Mouse (Mus musculus) limb, embryonic 13.5 days (tissue): Measurements from ENCODE around the gene Tmbim1. TPM values are rescaled to one million over a fixed set of nuclear protein-coding genes. Genes with fewer than 3 reads are reported as not detected.
"Not testable (repeated sequence)": the region's sequence is repeated elsewhere in the genome, so short reads cannot be mapped to it uniquely, and the experiment has no call there.

Experiments used
- ATAC-seq: fragments of 200-750 bp; cut with Nextera tagmentation; 2 replicates; pipeline ENCODE4 v1.8.0; 2017; ENCODE audit warnings: low read depth, moderate number of reproducible peaks, moderate TSS enrichment; ENCODE audit not compliant: low FRiP score
- H3K27ac ChIP-seq: fragments of 300-500 bp; sonication (generic); 2 replicates; pipeline ENCODE4 v1.5.1; 2015; ENCODE audit warnings: inconsistent platforms, mild to moderate bottlenecking, moderate library complexity
- H3K27me3 ChIP-seq: fragments of 300-500 bp; sonication (generic); 2 replicates; pipeline ENCODE4 v1.6.1; 2015; ENCODE audit warnings: mild to moderate bottlenecking, inconsistent platforms
- H3K36me3 ChIP-seq: fragments of 300-500 bp; sonication (generic); 2 replicates; pipeline ENCODE4 v1.6.1; 2015; ENCODE audit warnings: inconsistent platforms, mild to moderate bottlenecking, moderate library complexity
- H3K4me1 ChIP-seq: fragments of 300-500 bp; sonication (generic); 2 replicates; pipeline ENCODE4 v1.6.1; 2015; ENCODE audit warnings: inconsistent platforms
- H3K4me2 ChIP-seq: fragments of 300-500 bp; sonication (generic); replicated peaks from 2 replicates; pipeline ENCODE4 v1.6.1; 2015; ENCODE audit warnings: inconsistent platforms, mild to moderate bottlenecking, moderate library complexity
- H3K4me3 ChIP-seq: fragments of 300-500 bp; sonication (generic); 2 replicates; pipeline ENCODE4 v1.5.1; 2015; ENCODE audit warnings: moderate library complexity, mild to moderate bottlenecking, inconsistent platforms
- H3K9ac ChIP-seq: fragments of 300-500 bp; sonication (generic); 2 replicates; pipeline ENCODE4 v1.6.1; 2015; ENCODE audit warnings: mild to moderate bottlenecking, inconsistent platforms
- H3K9me3 ChIP-seq: fragments of 300-500 bp; sonication (generic); 2 replicates; pipeline ENCODE4 v1.6.1; 2016; ENCODE audit warnings: inconsistent platforms
- WGBS: fragments of 180-500 bp; shearing (Covaris S2); methylation state at CpG from one replicate; pipeline ENCODE4 v1.1.7; 2015; 5-methylcytosine and 5-hydroxymethylcytosine counted together
- polyA plus RNA-seq: library from polyadenylated mRNA; unstranded; fragments of >200 nt; fragmentation: Nextera tagmentation; extraction: Ambion mirVana; gene quantifications from 2 replicates; pipeline ENCODE4 v1.2.1, GENCODE M21; 2015

Gene Tmbim1
- polyA plus RNA-seq, 1 experiment from 2014 or later: 31.7 TPM

- Histone ChIP-seq H3K27me3 (no peaks in the 10 kb centered on the region), H3K4me1 (peaks cover 31% of the 10 kb centered on the region), H3K27ac (no peak overlapping the region), H3K9ac (no peak overlapping the region), H3K4me2 (no peak overlapping the region), H3K4me3 (no peak overlapping the region), H3K36me3 (peaks cover 65% of the 10 kb centered on the region), H3K9me3 (no peaks in the 10 kb centered on the region)
- WGBS: 89% methylated on average over 11 of the region's 11 CpGs
- no peak for ATAC-seq
Observed at GRCm38 (mm10) chr1:74292331-74293020, 12.9 kb downstream of the Tmbim1 start.

GRCm38 (mm10) chr1:74290141-74290540 lies 15.3 kb downstream of the Tmbim1 start:
- WGBS: 88% methylated on average over 5 of the region's 5 CpGs
- no peak for ATAC-seq
- Histone ChIP-seq H3K9me3 (no peaks in the 10 kb centered on the region), H3K4me2 (no peak overlapping the region), H3K4me3 (no peak overlapping the region), H3K36me3 (peaks cover 65% of the 10 kb centered on the region), H3K27ac (no peak overlapping the region), H3K27me3 (no peaks in the 10 kb centered on the region), H3K4me1 (peaks cover 25% of the 10 kb centered on the region), H3K9ac (0 out of 2 replicates have a peak overlapping the region, but pooled peaks have one; percentile 8)

DNA sequence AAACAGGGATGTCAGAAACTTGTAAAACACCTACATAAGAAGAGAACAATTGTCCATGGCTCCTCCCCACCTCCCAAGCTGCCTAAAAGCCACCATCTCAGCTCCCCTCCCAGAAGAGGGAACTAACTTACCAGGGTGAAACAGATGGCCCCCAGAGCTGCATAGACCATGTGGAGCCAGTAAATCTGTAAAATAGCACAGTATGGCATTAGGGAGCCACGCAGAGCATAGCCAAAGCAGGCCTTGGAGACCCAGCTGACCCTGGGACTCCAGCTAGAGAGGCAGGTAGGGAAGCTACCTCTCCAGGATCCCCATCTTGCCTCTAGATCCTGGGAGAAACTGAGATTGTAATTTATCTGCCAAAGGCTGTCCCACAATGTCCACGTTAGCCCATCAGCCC lies 15.7 kb downstream of the Tmbim1 start:
- Histone ChIP-seq H3K27me3 (no peaks in the 10 kb centered on the region), H3K4me3 (no peak overlapping the region), H3K4me1 (peaks cover 21% of the 10 kb centered on the region), H3K36me3 (peaks cover 65% of the 10 kb centered on the region), H3K27ac (no peak overlapping the region), H3K9me3 (no peaks in the 10 kb centered on the region), H3K4me2 (no peak overlapping the region), H3K9ac (0 out of 2 replicates have a peak overlapping the region, but pooled peaks have one; percentile 8)
- ATAC-seq: no peak
- WGBS: 81% methylated on average over 2 of the region's 2 CpGs

DNA sequence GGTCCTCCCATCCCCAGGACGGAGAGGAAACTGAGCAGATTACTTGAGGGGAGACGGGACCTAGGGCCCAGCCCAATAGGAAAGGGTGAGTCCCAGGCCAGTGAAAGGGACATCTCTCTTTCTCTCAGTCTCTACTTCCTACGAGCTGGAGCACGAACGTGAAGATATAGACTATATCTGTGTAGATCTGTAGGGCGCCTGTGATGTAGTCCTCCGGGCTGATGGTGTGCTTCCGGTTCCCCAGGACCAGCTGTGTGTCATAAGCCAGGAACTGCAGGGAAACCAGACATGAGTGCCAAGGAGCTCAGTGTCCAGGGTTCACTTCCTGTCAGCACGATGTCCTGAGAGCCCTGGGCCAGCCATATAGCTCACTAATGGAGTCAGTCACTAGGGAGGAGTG lies 16.2 kb downstream of the Tmbim1 start:
- no peak overlapping the region for H3K4me2 ChIP-seq
- peaks cover 64% of the 10 kb centered on the region for H3K36me3 ChIP-seq
- no peaks in the 10 kb centered on the region for H3K9me3 ChIP-seq
- no peak overlapping the region for H3K9ac ChIP-seq
- WGBS: 84% methylated on average over 9 of the region's 9 CpGs
- no peak overlapping the region for H3K4me3 ChIP-seq
- H3K4me1 ChIP-seq: peaks cover 21% of the 10 kb centered on the region
- no peaks in the 10 kb centered on the region for H3K27me3 ChIP-seq
- ATAC-seq: no peak
- H3K27ac ChIP-seq: no peak overlapping the region

- no peak overlapping the region for H3K27ac ChIP-seq
- whole genome bisulfite sequencing: 76% methylated on average over 4 of the region's 4 CpGs
- H3K27me3 ChIP-seq: no peaks in the 10 kb centered on the region
- no peak overlapping the region for H3K4me3 ChIP-seq
- no peaks in the 10 kb centered on the region for H3K9me3 ChIP-seq
- no peak for ATAC-seq
- H3K36me3 ChIP-seq: peaks cover 54% of the 10 kb centered on the region
- peak overlapping the region; percentile 31; the same call in 1 of the 2 replicates for H3K9ac ChIP-seq
- H3K4me1 ChIP-seq: peaks cover 25% of the 10 kb centered on the region
- H3K4me2 ChIP-seq: no peak overlapping the region
Observed at GRCm38 (mm10) chr1:74288327-74288726, 17.1 kb downstream of the Tmbim1 start.

- peaks cover 54% of the 10 kb centered on the region for H3K36me3 ChIP-seq
- WGBS: 59% methylated on average over 15 of the region's 17 CpGs
Observed at GRCm38 (mm10) chr1:74286869-74287607, 18.4 kb downstream of the Tmbim1 start.

GRCm38 (mm10) chr1:74285212-74286010 lies 20.0 kb downstream of the Tmbim1 start:
- Histone ChIP-seq H3K4me2 (peak overlapping the region; percentile 83), H3K4me3 (peak overlapping the region; percentile 77), H3K36me3 (peaks cover 55% of the 10 kb centered on the region), H3K27me3 (no peaks in the 10 kb centered on the region), H3K9me3 (no peaks in the 10 kb centered on the region), H3K9ac (peak overlapping the region; percentile 76), H3K27ac (no peak overlapping the region; the same call in 1 of the 2 replicates), H3K4me1 (peaks cover 33% of the 10 kb centered on the region)
- WGBS: 3% methylated on average over 23 of the region's 23 CpGs
- ATAC-seq: no peak; the same call in 1 of the 2 replicates

More at GRCm38 (mm10) chr1:74286869-74287607, 18.4 kb downstream of the Tmbim1 start:
- not testable (repeated sequence) for H3K9me3 ChIP-seq, H3K9ac ChIP-seq, H3K27me3 ChIP-seq, H3K4me3 ChIP-seq, H3K4me2 ChIP-seq, H3K27ac ChIP-seq, ATAC-seq
- H3K4me1 ChIP-seq: peaks cover 33% of the 10 kb centered on the region

DNA sequence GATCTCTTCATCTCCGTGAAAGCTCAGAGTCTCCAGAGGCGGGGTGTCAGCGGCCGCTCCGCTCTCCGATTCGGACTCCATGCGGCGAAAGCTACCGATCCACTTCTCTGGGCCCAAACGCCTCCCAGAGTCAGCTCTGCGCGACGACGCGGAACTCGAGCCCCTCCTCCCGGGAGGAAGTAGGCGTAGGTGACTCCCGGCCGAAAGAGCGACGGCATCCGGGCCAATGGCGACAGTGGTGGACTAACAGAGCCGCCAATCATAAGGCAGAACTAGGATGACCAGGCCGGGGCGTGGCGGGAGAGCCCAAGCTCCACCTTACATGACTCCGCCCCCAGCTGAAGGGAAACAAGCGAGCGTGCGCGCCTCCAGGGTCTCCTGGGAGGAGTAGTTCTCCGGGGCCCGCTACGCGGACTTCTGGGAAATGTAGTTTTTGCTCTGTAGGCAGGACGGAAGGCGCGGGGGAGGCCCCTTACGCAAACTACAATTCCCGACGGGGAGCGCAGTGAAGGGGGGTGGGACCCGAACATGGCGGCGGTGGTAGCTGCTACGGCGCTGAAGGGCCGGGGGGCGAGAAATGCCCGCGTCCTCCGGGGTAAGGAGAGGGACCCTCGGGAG lies 20.8 kb downstream of the Tmbim1 start, which contains the start of the genes Aamp and Pnkd:
TSS of gene Aamp (minus strand) at position 196 of the 618 bp plus-strand sequence.
TSS of gene Pnkd (plus strand) at position 388 of the 618 bp plus-strand sequence.
- ATAC-seq: peak; percentile 98
- Histone ChIP-seq H3K4me1 (peaks cover 29% of the 10 kb centered on the region), H3K27me3 (no peaks in the 10 kb centered on the region), H3K4me3 (peak within 1 kb of the TSS; percentile 77), H3K9ac (peak within 1 kb of the TSS; percentile 86), H3K36me3 (peaks cover 55% of the 10 kb centered on the region), H3K4me2 (peak within 1 kb of the TSS; percentile 88), H3K27ac (peak within 1 kb of the TSS; percentile 84), H3K9me3 (no peaks in the 10 kb centered on the region)
- under 1% methylated on average over 56 of the region's 56 CpGs for WGBS

DNA sequence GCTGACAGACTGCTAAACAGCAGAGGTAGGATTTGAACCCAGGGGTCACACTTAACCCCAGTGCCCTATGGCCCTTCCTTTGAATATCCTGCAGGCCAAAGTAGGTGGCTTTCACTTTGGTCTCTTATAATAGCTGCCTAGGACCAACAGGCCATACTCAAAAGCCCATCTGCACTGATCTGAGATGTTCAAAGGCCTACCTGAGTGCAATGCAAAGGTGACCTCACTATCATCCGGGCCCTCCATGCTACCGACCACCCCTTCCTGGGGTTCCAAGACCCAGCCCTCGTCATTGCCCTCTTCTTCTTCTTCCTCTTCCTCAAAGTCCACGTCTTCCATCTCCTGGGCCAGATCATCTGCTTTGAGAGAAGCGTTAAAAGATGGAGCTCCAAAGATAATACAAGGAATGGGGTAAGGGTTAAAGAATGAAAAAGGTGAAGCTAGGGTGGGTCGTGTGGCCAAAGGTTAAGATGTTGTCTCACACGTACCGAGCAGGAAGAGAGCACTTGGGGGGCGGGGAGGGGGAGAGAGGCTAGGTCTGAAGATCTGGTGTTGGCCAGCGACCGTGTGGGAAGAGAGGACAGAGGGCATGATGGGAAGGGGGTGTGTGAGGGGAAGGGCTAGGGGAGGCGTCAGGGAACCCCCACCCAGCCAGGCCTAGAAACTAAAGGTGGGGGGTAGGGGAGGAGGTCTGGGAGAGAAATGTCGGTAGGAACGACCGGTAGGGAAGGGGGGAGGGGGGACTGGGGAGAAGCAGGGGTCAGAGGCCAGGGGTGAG lies 21.5 kb downstream of the Tmbim1 start:
- H3K27me3 ChIP-seq: no peaks in the 10 kb centered on the region
- ATAC-seq: peak; percentile 55; the same call in 1 of the 2 replicates
- no peaks in the 10 kb centered on the region for H3K9me3 ChIP-seq
- peak overlapping the region; percentile 84 for H3K27ac ChIP-seq
- peak overlapping the region; percentile 88 for H3K4me2 ChIP-seq
- peak overlapping the region; percentile 77 for H3K4me3 ChIP-seq
- peaks cover 29% of the 10 kb centered on the region for H3K4me1 ChIP-seq
- H3K36me3 ChIP-seq: peaks cover 55% of the 10 kb centered on the region
- peak overlapping the region; percentile 86 for H3K9ac ChIP-seq
- 12% methylated on average over 15 of the region's 15 CpGs for WGBS

- H3K4me3 ChIP-seq: no peak overlapping the region; the same call in 1 of the 2 replicates
- no peak for ATAC-seq
- H3K9me3 ChIP-seq: no peaks in the 10 kb centered on the region
- H3K27me3 ChIP-seq: no peaks in the 10 kb centered on the region
- peaks cover 53% of the 10 kb centered on the region for H3K36me3 ChIP-seq
- 89% methylated on average over 10 of the region's 10 CpGs for WGBS
- H3K4me1 ChIP-seq: peaks cover 29% of the 10 kb centered on the region
- H3K27ac ChIP-seq: no peak overlapping the region
- peak overlapping the region; percentile 43; the same call in 1 of the 2 replicates for H3K9ac ChIP-seq
- H3K4me2 ChIP-seq: peak overlapping the region; percentile 88
Observed at GRCm38 (mm10) chr1:74282896-74283625, 22.4 kb downstream of the Tmbim1 start.
